Mouse (Mus musculus) cerebellum, adult 18-20 months (tissue): ENCODE measurements at regions not wholly inside any gene's neighbourhood (a gene's known extent, or its start where the extent isn't known, plus 50 kb on each side); places are given as distances from the start of the nearest gene placed in this dataset.

Experiments
- DNase-seq, 2 experiments: peaks; one replicate each; pipeline ENCODE4 v3.0.0; 2021

DNA sequence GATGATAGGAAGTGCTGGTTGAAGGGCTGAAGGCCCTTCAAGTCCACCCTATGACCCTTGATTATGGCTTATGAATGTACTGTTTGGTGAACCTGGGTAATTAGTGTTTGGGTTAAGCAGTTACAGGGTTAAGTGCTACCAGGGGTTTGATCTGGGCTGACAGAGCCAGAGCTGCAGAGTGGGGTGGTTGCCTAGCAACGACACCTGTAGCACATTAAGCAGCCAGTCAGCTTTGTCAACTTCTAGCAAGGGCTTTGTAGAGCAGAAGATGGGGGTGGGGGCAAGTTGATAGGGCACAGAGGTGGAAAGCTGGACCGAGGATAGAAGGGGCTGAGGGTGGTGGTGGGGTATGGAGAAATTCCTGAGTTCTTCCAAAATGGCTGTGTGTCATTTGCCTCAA, 177.0 kb upstream of the Cadm1 start:
- DNase-seq, result no peak

GRCm38 (mm10) chr9:47353972-47354371, 176.0 kb upstream of the Cadm1 start:
- no peak for DNase-seq

- no peak for DNase-seq
Observed at GRCm38 (mm10) chr9:47354423-47354822, 175.6 kb upstream of the Cadm1 start.

- DNase-seq, result no peak
Observed at GRCm38 (mm10) chr9:47354866-47355265, 175.1 kb upstream of the Cadm1 start.

DNA sequence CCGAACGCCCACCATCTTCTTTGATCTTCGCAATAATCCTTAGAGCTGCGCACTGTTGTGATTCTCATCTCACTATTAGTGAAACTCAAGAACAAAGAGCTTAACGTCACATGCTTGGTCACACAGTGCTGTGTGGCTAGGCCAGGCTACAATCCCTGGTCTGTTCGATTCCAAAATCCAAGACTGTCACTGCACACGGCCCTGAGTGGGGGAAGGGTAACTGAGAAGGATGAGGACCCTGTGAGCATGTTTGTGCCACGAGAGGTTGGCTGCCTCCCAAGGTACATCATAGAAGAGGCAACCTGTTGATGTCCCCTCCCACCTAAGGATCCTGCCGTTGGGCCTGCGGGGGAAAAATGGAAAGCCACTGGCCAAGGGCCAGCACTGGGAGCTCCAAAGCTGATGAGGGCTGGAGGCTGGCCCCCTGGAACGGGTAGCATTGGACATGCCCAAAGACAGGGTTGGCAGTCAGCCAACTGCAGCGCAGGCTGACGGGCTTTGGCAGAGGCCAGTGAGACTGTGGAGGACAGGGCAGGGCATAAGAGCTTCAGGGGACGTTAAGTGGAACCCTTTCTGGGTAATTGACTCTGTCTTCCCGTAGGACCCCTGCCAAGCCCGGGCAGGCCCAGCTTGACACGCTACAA, 172.1 kb upstream of the Cadm1 start:
- DNase-seq, result peak; percentile 29 to 46

DNA sequence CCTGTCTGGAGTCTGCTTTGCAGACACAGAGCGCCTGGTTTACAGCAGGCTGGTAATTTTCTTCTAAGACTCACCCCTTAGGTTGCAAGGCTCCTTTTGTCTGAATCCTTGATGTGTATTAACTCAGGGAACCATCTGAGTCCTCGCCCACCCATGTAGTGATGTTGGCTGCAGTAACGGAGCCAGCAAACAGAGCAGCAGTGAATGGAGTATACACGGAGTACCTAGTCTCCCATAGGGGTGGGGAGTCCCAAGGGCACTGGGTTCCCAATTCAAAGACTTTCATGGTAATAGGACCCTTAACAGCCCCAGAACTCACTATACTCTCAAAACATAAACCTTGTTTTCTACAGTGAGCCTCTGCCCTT, 171.6 kb upstream of the Cadm1 start:
- DNase-seq, result no peak

- no peak for DNase-seq
Observed at GRCm38 (mm10) chr9:47363086-47363485, 166.9 kb upstream of the Cadm1 start.

- DNase-seq, result no peak
Observed at GRCm38 (mm10) chr9:47364762-47365161, 165.2 kb upstream of the Cadm1 start.

- peak; percentile 33 to 42 for DNase-seq
Observed at GRCm38 (mm10) chr9:47367266-47367957, 162.6 kb upstream of the Cadm1 start.

DNA sequence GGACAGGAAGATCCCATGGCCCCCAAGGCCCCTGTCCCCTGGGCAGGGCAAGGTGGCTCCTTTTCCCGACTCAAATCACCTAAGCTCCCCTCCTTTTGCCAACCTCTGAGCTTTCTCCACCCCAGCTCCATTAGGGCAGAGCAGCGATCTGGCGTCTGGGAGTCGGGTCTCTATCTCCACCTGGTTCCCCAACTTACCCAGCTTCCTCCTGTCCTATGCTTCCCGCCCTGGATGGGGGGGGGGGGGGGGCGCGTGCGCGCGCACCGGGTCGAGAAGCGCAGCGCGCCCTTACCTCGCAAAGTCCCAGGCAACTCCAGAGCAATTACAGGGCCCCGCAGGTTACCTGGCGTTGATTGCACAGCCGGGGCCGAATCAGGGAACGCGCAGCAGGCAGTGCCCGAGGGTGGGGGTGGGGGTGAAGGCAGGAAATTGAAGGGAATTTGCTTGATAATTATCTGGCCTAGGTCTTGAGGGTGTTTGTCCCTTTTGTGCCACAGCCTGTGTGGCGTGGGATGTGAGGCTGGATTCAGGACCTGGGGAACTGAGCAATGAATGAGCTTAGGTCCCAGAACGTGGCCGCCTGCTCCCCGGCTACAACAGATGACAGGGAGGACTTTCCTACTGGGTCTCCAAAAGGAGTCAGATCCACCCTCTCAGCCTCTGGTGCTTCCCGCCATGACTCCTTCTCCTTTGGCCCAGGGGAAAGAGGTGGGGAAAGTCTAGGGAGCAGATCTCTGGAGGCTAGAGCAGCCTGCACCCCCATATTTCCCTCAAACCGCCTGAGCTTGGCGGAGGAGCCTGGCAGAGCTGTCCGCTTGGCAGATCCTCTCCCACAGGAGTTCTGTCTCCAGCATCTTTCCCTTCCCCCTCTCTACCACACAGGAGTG, 161.7 kb upstream of the Cadm1 start:
- DNase-seq, result peak; percentile 62 to 66

DNA sequence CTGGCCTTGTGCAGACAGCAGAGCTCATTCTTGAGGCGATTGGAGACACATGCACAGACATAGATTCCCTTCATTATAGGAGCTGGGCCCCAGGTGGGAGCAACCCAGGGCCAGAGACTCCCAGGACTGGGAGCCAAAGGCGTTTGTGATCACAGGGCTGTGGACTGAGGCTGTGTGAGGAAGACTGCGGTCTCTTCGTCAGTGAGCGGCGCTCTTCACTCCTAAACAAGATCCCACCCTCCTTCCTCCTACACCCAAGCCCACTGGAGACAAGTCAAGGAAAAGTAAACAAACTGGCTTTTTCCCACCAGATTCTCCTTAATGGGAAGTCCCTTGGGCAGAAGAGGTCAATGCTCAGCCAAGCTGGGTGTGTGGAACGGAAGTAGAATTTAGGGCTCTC, 157.7 kb upstream of the Cadm1 start:
- no peak for DNase-seq

DNA sequence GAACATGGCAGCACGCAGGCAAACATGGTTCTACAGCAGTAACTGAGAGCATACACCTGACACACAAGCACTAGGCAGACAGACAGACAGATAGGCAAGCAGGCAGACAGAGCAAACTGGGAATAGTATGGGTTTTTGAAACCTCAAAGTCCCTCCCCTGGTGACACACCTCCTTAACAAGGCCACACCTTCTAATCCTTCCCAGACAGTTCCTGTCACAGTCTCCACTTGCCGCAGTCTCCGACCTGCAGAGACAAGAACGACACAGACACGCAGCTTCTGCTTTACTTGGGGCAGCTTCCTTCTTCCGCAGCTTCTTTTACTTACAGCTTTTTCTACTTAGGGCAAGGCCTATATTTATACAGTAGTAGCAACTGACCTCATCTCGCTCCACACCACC, 155.9 kb upstream of the Cadm1 start:
- DNase-seq, result no peak

GRCm38 (mm10) chr9:47376645-47377044, 153.3 kb upstream of the Cadm1 start:
- no peak for DNase-seq

DNA sequence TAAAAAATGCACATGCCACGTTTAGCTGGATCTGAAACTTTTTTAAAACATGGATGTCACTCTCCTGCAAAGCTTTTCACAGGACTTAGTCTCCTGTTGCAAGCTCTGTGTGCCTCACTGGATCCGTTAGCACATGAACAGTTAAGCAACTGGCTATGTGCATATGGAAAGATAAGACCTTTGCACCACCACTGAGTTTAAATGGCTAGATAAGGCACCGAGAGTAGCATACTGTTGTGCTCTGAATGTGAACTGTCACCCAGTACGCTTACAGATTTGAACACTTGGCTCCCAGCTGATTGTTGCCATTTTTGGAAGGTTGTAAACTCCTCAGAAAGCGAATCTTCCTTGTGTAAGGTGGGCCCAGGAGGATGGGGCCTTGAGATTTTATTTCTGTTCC, 151.4 kb upstream of the Cadm1 start:
- DNase-seq, result no peak

DNA sequence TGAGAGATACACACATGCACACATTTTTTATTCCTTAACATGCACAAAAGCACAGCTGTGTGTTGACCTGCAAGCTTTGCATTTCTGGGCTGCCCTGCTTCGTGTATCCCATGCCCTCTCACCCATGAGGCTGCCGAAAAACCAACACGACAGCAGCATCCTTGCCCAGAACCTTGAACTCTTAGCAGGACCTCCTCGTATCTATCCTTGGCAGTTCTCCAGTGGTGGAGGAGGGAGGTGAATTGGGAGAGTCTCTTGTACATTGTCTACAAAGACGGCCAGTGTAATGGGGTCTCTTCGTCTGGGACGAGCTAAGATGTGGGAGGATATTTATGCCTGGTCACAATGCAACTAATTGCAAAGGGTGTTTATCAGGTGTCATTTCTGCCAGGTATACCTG, 149.6 kb upstream of the Cadm1 start:
- DNase-seq, result no peak

GRCm38 (mm10) chr9:47384185-47384854, 145.7 kb upstream of the Cadm1 start:
- DNase-seq, result no peak

- no peak for DNase-seq
Observed at GRCm38 (mm10) chr9:47386646-47387045, 143.3 kb upstream of the Cadm1 start.

DNA sequence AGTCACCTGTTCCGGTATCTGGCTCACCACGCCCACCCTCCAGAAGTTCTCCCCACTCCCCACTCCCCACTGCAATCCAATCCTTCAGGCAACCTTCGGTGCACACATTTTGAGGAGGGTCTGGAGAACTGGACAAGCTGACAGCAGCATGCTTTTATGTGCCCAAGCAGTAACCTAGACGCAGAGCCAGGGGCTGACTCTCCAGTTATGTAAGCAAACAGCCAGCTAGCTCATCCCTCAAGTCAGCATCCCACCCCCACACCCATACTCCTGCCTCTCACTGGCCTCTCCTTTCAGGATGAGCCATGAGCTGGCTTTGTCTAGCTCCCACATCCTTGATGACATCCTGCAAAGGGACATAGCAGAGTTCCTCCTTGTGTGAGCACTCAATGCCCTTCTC, 142.8 kb upstream of the Cadm1 start:
- no peak for DNase-seq

GRCm38 (mm10) chr9:47387716-47388300, 142.2 kb upstream of the Cadm1 start:
- peak; percentile 49 to 59 for DNase-seq

DNA sequence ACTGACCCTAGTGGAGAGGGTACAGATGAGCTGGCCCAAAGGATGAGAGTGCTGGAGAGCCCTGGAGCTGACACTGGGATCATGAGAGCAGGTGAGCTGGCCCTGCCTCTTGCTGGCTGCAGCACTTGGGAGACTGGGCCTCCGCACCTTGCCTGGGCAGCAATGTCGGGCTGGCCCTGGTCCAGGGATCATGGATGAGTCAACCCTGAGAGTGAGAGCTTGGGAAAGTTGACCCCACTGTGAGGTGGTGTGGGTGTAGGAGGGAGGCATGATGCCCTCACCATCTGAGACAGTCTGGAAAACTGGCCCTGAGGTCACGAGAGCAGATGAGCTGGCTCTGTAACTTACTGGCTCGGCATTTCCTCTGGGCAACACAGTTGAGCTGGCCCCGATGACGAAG, 140.1 kb upstream of the Cadm1 start:
- peak; percentile 43 to 44 for DNase-seq

- no peak for DNase-seq
Observed at GRCm38 (mm10) chr9:47391669-47392068, 138.3 kb upstream of the Cadm1 start.

GRCm38 (mm10) chr9:47399598-47399997, 130.4 kb upstream of the Cadm1 start:
- no peak for DNase-seq
